Mouse (Mus musculus): ENCODE data around the gene Nid1.

DNA sequence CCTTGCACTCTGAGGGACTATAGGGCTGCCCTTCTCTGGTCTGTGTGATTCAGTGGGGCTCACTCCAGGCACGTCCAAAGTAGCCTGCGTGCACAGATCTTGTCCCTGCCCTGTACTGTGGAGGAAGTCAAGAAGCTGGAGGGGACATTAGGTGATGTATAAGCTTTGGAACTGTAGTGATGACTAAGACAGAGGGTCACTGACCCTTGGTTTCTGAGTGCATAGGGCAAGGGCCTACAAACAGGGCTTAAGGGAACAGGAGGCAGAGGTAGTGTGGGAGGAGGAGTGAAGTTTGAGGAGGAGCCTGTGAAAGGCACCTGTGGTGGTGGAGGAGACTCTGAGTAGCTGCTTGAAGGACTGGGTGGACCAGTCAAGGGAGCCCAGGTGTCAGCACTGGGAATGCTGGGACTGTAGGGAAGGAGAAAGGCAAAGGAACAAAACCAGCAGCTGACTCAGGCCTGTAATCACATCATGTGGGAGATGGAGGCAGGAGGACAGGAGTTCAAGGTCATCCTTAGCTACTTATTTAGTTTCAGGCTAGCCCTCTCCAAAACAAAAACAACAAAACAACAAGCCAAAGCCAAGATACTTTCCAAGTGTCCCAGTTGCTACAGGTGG, 23.3 kb downstream of the Nid1 start:
- TF ChIP-seq CTCF (IDR thresholded peaks at IDR 0.05; ENCODE audit: low read depth) (no peak), EP300 (optimal IDR thresholded peaks at IDR 0.05) (no peak)

All from stomach, postnatal 0 days (tissue).